Mouse (Mus musculus) liver, embryonic 15.5 days (tissue): ENCODE data around the gene Icmt. TPM values are rescaled to one million over a fixed set of nuclear protein-coding genes. Genes with fewer than 3 reads are reported as not detected.

Experiments used
- ATAC-seq: fragments of 200-750 bp; cut with Nextera tagmentation; 2 replicates; pipeline ENCODE4 v1.8.0; 2017; ENCODE audit warnings: moderate number of reproducible peaks, mild to moderate bottlenecking, moderate library complexity; ENCODE audit not compliant: insufficient read depth
- H3K27ac ChIP-seq: fragments of 300-500 bp; sonication (generic); replicated peaks from 2 replicates; pipeline ENCODE4 v1.5.1; 2015; ENCODE audit warnings: mild to moderate bottlenecking, inconsistent platforms
- H3K27me3 ChIP-seq: fragments of 300-500 bp; sonication (generic); 2 replicates; pipeline ENCODE4 v1.6.1; 2015; ENCODE audit warnings: mild to moderate bottlenecking, inconsistent platforms
- H3K36me3 ChIP-seq: fragments of 300-500 bp; sonication (generic); replicated peaks from 2 replicates; pipeline ENCODE4 v1.6.1; 2015; ENCODE audit warnings: moderate library complexity, mild to moderate bottlenecking, inconsistent platforms
- H3K4me1 ChIP-seq: fragments of 300-500 bp; sonication (generic); replicated peaks from 2 replicates; pipeline ENCODE4 v1.6.1; 2015; ENCODE audit warnings: inconsistent platforms
- H3K4me2 ChIP-seq: fragments of 300-500 bp; sonication (generic); 2 replicates; pipeline ENCODE4 v1.6.1; 2015; ENCODE audit warnings: moderate library complexity, mild to moderate bottlenecking, inconsistent platforms
- H3K4me3 ChIP-seq: fragments of 300-500 bp; sonication (generic); replicated peaks from 2 replicates; pipeline ENCODE4 v1.5.1; 2015; ENCODE audit warnings: mild to moderate bottlenecking, inconsistent platforms
- H3K9ac ChIP-seq: fragments of 300-500 bp; sonication (generic); 2 replicates; pipeline ENCODE4 v1.6.1; 2015; ENCODE audit warnings: moderate library complexity, mild to moderate bottlenecking, inconsistent platforms
- H3K9me3 ChIP-seq: fragments of 300-500 bp; sonication (generic); replicated peaks from 2 replicates; pipeline ENCODE4 v1.6.1; 2016; ENCODE audit warnings: inconsistent platforms
- WGBS: fragments of 180-500 bp; shearing (Covaris S2); methylation state at CpG from one replicate; pipeline ENCODE4 v1.1.7; 2015; ENCODE audit warnings: mixed read lengths; ENCODE audit not compliant: insufficient replicate concordance; 5-methylcytosine and 5-hydroxymethylcytosine counted together
- polyA plus RNA-seq: library from polyadenylated mRNA; unstranded; fragments of >200 nt; fragmentation: Nextera tagmentation; extraction: Ambion mirVana; gene quantifications from 2 replicates; pipeline ENCODE4 v1.2.1, GENCODE M21; 2015

The Icmt gene
- polyA plus RNA-seq, 1 experiment from 2014 or later, result 7.6 TPM

DNA sequence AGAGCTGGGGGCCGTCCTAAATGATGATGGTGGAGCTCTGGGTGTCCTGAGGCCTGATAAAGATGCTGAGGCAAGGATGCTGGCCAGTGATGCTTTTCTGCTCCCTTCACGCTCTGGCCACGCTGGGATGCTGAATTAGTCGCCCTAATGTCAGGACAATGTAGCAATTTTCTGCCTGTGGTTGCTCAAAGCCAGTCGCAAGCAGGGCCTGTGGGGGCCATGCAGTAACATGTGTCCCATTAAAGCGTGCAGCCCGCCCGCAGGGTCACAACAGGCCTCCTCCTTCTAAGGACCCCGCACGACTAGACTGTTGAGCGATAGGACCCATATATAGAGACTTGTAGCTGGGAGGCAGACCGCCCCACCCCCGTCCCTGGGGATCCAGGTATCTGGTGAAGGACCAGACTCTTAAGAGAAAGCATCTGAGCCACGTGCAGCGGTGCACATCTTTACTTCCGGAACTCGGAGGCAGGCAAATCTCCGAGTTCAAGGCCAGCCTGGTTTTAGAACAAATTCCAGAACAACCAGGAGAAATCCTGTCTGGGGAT lies 8.6 kb upstream of the Icmt start:
- H3K4me3 ChIP-seq, result no peak overlapping the region
- H3K36me3 ChIP-seq, result no peaks in the 10 kb centered on the region
- ATAC-seq, result no peak
- 46% methylated on average over 18 of the region's 18 CpGs for WGBS
- H3K9me3 ChIP-seq, result no peaks in the 10 kb centered on the region
- H3K27ac ChIP-seq, result no peak overlapping the region
- H3K9ac ChIP-seq, result no peak overlapping the region
- peaks cover 7% of the 10 kb centered on the region for H3K4me1 ChIP-seq
- no peak overlapping the region for H3K4me2 ChIP-seq
- H3K27me3 ChIP-seq, result peaks cover 92% of the 10 kb centered on the region

DNA sequence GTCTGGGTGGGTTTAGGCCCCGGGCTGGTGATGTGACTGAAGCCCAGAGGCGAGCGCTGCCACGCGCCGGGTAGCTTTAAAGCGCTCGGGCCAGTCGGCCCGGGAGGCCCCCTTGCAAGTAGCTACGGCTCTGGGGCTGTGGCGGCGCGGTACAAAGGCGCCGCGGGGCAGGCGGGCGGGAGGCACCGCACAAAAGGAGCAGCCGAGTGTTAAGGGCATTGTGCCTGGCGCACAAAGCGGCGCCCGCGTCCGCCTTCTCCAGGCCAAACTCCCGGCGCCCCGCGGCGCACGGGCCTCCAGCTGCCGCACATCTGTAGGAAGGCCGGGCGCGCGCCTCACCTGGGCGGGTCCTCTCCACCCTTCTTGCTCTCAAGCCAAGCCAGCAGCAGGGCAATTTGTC lies 6.6 kb upstream of the Icmt start:
- H3K27ac ChIP-seq, result no peak overlapping the region
- H3K36me3 ChIP-seq, result no peaks in the 10 kb centered on the region
- H3K4me3 ChIP-seq, result no peak overlapping the region
- WGBS, result 2% methylated on average over 39 of the region's 39 CpGs
- ATAC-seq, result no peak
- H3K4me1 ChIP-seq, result peaks cover 10% of the 10 kb centered on the region
- H3K4me2 ChIP-seq, result no peak overlapping the region
- H3K9me3 ChIP-seq, result no peaks in the 10 kb centered on the region
- peaks cover 87% of the 10 kb centered on the region for H3K27me3 ChIP-seq
- H3K9ac ChIP-seq, result no peak overlapping the region

GRCm38 (mm10) chr4:152290991-152291390 lies 6.0 kb upstream of the Icmt start:
- WGBS, result 19% methylated on average over 11 of the region's 11 CpGs
- no peaks in the 10 kb centered on the region for H3K9me3 ChIP-seq

DNA sequence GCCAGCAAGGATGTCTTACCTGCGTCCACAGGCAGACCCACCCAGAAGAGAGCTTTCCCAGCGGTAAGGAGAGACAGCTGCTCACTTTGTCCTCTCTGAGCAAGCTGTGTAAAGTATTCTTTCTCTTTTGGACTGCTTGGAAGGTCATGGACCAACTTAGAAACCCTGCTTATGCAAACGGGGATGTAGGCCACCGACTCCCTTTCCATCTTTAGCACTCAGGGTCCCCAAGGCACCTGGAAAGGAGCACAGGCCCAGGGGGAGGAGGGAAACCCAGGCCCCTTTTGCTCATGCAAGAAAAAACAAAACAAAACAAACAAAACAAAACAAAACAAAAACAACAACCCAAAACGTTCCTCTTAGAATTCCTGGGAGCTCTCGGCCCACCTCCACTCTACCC lies 5.5 kb upstream of the Icmt start, which contains the start of gene Hes3:
Gene Hes3 (minus strand): TSS at position 101 of the 400 bp plus-strand sequence.
- no peak within 1 kb of the TSS for H3K4me2 ChIP-seq
- H3K4me3 ChIP-seq, result no peak within 1 kb of the TSS
- H3K36me3 ChIP-seq, result no peaks in the 10 kb centered on the region
- WGBS, result 32% methylated on average over 6 of the region's 6 CpGs
- no peak within 1 kb of the TSS for H3K27ac ChIP-seq
- H3K9ac ChIP-seq, result no peak within 1 kb of the TSS
- ATAC-seq, result no peak
- peaks cover 75% of the 10 kb centered on the region for H3K27me3 ChIP-seq
- no peaks in the 10 kb centered on the region for H3K9me3 ChIP-seq
- peaks cover 14% of the 10 kb centered on the region for H3K4me1 ChIP-seq

More at GRCm38 (mm10) chr4:152290991-152291390, 6.0 kb upstream of the Icmt start:
- Histone ChIP-seq H3K4me1 (peaks cover 15% of the 10 kb centered on the region), H3K27me3 (peaks cover 81% of the 10 kb centered on the region), H3K4me3 (no peak overlapping the region), H3K36me3 (no peaks in the 10 kb centered on the region), H3K27ac (no peak overlapping the region), H3K9ac (no peak overlapping the region), H3K4me2 (no peak overlapping the region)
- ATAC-seq, result no peak

DNA sequence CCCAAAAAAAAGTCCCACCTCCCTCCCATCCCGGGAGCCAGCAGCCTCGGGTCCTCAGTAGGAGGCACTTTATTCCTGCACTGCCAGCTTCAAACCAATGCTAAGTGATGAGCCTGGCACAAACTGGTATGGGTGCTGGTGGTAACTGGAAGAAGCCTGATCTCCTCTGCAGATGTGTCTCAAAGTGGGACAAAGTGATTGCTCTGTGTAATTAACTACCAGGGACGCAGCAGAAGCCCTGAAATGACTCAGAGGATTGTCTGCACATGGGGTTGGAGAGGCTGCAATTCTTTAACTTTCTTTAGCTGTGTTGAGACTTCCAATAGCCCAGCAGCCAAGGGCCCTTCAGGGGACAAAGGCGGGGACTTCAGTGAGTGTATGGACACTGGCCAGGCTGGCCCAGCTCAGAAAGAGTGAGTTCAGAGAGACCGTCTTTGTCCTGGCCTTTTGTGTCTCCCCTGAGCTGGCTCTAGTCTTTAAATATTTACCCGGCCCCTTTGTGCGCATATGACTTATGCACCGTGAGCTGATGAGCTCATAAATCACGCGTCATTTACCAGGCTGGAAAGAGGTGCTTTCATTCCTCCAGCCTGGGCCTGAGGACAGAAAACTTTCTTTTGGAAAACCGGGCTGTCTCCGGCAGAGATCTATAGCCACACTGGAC lies 4.8 kb upstream of the Icmt start:
- 38% methylated on average over 12 of the region's 12 CpGs for WGBS

GRCm38 (mm10) chr4:152294188-152294929 lies 2.7 kb upstream of the Icmt start:
- Histone ChIP-seq H3K27me3 (peaks cover 53% of the 10 kb centered on the region), H3K4me3 (no peak overlapping the region), H3K9me3 (no peaks in the 10 kb centered on the region), H3K27ac (no peak overlapping the region), H3K4me1 (peaks cover 31% of the 10 kb centered on the region), H3K36me3 (no peaks in the 10 kb centered on the region), H3K9ac (no peak overlapping the region), H3K4me2 (no peak overlapping the region)
- 40% methylated on average over 10 of the region's 10 CpGs for WGBS
- no peak for ATAC-seq

More for the DNA sequence above, 4.8 kb upstream of the Icmt start:
- H3K27me3 ChIP-seq, result peaks cover 68% of the 10 kb centered on the region
- H3K9ac ChIP-seq, result no peak overlapping the region
- H3K36me3 ChIP-seq, result no peaks in the 10 kb centered on the region
- H3K4me2 ChIP-seq, result no peak overlapping the region
- no peak overlapping the region for H3K4me3 ChIP-seq
- ATAC-seq, result no peak
- no peak overlapping the region for H3K27ac ChIP-seq
- H3K4me1 ChIP-seq, result peaks cover 14% of the 10 kb centered on the region
- no peaks in the 10 kb centered on the region for H3K9me3 ChIP-seq

DNA sequence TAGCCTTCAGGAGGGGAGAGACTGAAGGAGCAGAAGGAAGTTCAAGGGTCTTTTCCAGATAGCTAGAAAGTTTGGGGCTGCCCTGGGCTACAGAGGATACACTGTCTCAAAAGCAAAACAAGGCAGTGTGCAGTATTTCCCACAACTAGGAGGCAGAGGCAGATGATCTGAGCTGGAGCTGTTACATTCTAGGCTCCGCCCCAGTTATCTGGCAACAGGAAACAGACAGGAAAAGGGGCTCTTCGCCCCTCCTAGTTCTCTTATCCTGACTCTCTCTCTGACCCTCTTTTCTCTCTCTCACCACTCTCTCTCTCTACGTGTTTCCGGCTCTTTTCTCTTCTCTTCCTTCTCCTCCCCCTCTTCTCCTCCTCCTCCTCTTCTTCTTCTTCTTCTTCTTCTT lies 1.1 kb upstream of the Icmt start:
- H3K27ac ChIP-seq, result peak overlapping the region; percentile 89
- H3K4me2 ChIP-seq, result peak overlapping the region; percentile 95

GRCm38 (mm10) chr4:152296371-152296770 lies 656 bp upstream of the Icmt start:
- Histone ChIP-seq H3K9me3 (no peaks in the 10 kb centered on the region), H3K27me3 (peaks cover 34% of the 10 kb centered on the region), H3K36me3 (peaks cover 17% of the 10 kb centered on the region), H3K4me3 (peak overlapping the region; percentile 93), H3K4me1 (peaks cover 31% of the 10 kb centered on the region), H3K4me2 (peak overlapping the region; percentile 95), H3K9ac (peak overlapping the region; percentile 66), H3K27ac (peak overlapping the region; percentile 89)
- no peak for ATAC-seq
- 2% methylated on average over 8 of the region's 8 CpGs for WGBS

More for the DNA sequence above, 1.1 kb upstream of the Icmt start:
- ATAC-seq, result no peak
- Histone ChIP-seq H3K27me3 (peaks cover 39% of the 10 kb centered on the region), H3K4me1 (peaks cover 31% of the 10 kb centered on the region), H3K36me3 (peaks cover 13% of the 10 kb centered on the region), H3K9me3 (no peaks in the 10 kb centered on the region), H3K4me3 (peak overlapping the region; percentile 34), H3K9ac (0 out of 2 replicates have a peak overlapping the region, but pooled peaks have one; percentile 27)
- WGBS, result 5% methylated on average over 4 of the region's 4 CpGs

DNA sequence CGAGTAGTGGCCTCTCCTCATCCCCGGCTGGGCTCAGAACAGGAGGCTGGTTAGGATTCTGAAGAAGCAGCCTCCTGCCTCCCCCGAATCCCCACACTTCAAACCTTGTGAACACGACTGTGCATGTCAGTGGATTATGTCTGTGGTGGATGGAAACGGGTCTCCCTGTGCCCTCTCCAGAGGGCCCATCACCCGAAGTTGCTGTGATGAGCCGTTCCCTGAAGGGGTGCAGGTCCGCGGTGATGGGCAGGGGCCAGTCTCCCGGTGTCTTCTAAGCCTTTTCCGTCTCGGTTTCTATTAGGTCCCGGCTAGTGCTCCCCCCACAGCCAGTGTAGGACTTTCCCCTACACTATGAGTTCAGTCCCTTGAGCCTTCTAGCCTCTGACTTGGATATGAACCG lies 1.8 kb downstream of the Icmt start:
- Histone ChIP-seq H3K27me3 (peaks cover 9% of the 10 kb centered on the region), H3K4me3 (no peak overlapping the region; the same call in 1 of the 2 replicates), H3K9me3 (no peaks in the 10 kb centered on the region), H3K4me1 (peaks cover 31% of the 10 kb centered on the region), H3K36me3 (peaks cover 40% of the 10 kb centered on the region), H3K4me2 (peak overlapping the region; percentile 95), H3K9ac (peak overlapping the region; percentile 90; the same call in 1 of the 2 replicates), H3K27ac (no peak overlapping the region)
- WGBS, result 78% methylated on average over 14 of the region's 14 CpGs
- no peak for ATAC-seq

- Histone ChIP-seq H3K9ac (no peak overlapping the region), H3K9me3 (no peaks in the 10 kb centered on the region), H3K36me3 (peaks cover 50% of the 10 kb centered on the region), H3K27me3 (no peaks in the 10 kb centered on the region), H3K4me2 (no peak overlapping the region), H3K27ac (no peak overlapping the region), H3K4me3 (no peak overlapping the region), H3K4me1 (peaks cover 27% of the 10 kb centered on the region)
- 87% methylated on average over 8 of the region's 8 CpGs for WGBS
- no peak for ATAC-seq
Observed at GRCm38 (mm10) chr4:152300375-152300774, 3.3 kb downstream of the Icmt start.

DNA sequence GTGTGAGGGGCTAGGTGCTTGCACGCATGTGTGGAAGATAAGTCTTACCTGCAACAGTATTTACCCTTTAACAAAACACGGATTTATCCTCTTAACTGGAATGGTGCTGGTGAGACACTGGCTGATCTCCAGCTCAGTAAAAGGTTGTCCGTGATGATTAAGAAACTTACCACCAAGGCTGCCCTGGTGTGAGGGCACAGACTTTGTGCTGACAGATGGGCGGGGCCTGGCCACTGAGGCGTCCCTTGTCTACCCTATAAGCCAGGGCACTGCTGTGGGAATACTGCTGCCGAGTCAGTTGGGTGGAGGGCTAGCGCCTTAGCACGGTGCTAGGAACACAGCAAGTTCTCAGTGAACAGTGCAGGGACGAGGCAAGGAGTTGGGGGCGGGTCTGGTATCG lies 5.0 kb downstream of the Icmt start:
- no peaks in the 10 kb centered on the region for H3K27me3 ChIP-seq
- no peak overlapping the region for H3K4me2 ChIP-seq
- no peak for ATAC-seq
- H3K9me3 ChIP-seq, result no peaks in the 10 kb centered on the region
- 72% methylated on average over 11 of the region's 11 CpGs for WGBS
- peaks cover 17% of the 10 kb centered on the region for H3K4me1 ChIP-seq
- no peak overlapping the region for H3K9ac ChIP-seq
- H3K36me3 ChIP-seq, result peaks cover 50% of the 10 kb centered on the region
- H3K27ac ChIP-seq, result no peak overlapping the region
- H3K4me3 ChIP-seq, result no peak overlapping the region
